Mouse (Mus musculus): ENCODE results near the gene Zdhhc16.
A peak's percentile ranks its signal among the peaks of the same experiment; 100 is the strongest.

Gene Zdhhc16

DNA sequence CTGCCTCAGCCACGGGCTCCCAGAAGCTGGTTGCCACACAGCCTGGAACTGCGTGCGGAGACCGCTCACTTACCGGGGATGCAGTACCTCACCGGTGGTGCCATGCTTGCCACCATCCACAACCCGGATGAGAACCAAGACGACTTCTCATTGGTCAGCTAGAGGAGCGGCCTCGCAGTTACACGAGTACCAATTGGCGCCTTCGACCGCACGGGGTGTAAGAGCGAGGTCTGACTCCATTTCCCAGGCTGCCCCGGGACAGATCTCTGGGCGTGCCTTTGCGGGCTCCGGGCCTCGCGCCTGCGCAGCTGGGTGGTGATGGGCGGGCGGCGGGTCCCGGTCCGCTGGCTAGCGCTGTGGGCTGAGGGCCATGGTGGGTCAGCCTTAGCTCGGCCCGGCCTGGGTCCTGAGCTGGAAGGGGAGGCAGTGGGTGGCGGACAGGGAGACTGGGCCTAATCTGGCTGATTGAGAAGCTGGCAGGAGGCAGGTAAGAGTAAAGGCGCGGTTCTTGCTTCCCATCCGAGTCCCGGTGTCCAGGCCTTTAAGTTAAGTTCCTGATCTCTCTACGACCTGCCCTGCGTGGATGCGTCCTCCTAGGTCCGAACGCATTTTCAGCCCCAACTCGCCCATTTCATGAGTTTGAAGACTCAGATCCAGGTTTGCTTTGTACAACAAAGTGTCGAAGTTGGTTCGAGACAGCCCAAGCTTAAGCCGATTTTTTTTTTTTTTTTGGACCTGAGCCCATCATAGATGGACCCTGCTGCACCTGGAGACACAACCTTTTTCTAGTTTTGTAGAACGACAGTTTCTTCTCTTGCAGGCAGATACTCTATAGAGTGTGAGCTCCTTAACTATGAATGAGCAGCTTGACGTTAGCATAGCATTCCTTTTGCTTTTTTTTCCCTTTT is at the start of gene Zdhhc16, which contains the start of gene Exosc1:
Gene Zdhhc16 (plus strand): TSS at position 302 of the 908 bp plus-strand sequence.
Gene Exosc1 (minus strand): TSS at position 245 of the 908 bp plus-strand sequence.
- peak; percentile 97 for DNase-seq (ENCODE audit: low read depth, low spot score)

DNA sequence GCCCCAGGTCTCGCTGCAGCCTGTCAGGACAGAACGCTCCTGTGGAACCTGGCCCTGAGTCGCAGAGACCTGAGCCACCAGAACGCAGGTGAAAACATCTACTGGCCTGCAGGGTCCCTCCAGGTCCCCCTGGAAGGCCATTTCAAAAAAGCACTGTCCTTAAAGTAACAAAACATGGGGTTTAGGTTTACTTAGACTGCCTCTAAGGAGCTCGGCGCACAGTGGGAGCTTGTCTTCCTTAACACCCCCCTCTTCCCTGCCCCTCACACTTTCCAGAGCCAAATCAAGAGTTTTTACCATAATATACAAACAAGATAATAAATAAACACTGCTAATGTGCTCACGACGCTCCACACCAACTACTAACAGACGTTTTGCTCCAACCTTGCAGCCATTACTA is 49.4 kb upstream of the Zdhhc16 start:
- DNase-seq (ENCODE audit: low read depth, low spot score): no peak

DNA sequence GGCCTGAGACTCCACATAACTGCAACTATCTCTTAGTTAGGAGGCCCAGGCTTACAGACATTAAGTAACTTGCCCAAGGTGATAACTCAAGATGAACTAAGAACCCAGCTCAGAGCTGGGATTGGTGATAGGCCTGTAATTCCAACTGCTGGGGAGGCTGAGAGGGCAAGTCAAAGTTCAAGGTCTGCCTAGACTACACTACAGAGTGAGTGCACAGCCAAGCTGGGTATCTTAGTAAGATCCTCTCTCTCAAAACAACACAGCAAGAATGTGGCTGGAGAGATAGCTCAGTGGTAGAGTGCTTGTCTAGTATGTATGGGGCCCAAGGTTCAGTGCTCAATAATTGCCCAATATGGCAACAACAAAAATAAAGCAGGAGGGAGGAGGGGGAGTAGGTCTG is 45.1 kb upstream of the Zdhhc16 start:
- no peak for DNase-seq (ENCODE audit: low read depth, low spot score)

DNA sequence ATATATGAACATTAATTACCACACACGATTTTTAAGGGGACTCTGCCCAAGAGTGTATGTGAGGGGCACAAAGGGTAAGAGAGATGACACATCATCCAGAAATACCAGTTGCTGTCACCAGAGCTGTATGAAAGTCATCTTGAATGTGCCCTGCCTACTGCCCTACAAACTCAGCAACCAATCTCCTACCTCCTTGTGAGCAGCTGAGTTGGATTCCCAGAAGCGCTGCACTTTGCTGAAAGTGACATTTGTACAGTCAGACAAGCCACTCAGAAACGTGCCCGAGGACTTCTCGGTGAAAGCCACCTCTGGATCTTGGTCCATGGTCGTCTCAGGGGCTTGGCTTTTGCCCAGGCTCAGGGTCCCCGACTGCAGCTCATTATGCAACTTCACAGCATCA is 38.3 kb upstream of the Zdhhc16 start:
- DNase-seq (ENCODE audit: low read depth, low spot score): no peak

DNA sequence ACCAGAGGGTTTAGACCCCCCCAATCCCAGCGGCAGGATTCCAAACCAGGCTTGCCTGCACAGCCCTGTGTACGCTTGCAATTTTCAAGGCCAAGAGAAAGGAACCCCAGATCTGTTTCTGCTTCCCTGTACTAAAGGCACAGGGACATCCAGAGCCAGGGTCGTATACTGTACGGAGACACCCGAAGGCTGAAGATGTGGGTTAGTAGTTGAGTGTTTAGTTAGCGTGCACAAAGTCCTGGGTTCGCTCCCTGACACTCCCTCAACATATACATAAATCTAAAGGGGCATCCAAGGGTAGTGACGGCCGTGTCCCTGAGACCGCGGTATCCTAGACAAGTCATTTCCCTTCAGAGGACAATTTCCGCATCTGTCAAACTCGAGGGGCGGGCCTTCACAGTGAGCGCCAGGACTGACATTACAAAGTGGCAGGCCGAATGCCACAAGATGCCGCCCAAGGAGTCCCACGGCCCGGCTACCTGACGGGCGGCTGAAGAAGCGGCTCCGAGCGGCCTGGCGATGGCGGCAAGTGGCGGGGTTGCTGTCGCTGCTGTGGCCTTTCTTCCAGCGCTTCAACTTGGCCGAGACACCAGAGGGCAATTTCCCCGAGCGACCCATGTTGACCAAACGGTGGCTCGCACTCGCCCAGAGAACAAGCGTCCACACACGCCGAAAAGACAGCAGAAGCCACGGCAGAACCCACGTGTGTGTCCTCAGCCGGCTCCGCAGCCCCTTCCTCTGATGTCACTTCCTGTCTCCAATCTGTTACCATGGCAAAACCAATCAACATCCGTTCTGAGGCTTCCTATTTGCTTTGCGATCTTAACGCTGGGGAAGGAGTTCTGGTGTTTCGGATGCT is 37.6 kb upstream of the Zdhhc16 start, which contains the start of gene Rrp12:
Gene Rrp12 (minus strand): TSS at position 714 of the 859 bp plus-strand sequence.
- DNase-seq (ENCODE audit: low read depth, low spot score): peak; percentile 88

DNA sequence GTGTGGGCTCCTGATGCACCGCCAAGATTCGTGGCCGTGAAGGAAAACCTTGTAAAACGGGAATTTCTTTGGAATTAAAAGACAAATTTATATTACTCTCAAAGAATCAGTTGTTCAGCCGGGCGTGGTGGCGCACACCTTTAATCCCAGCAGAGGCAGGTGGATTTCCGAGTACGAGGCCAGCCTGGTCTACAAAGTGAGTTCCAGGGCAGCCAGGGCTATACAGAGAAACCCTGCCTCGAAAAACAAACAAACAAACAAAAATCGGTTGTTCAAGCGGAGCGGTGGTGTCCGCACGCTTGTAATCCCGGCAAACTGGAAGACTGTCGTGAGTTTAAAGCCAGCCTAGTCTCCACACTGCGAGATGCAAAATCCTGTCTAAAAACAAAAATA is 37.0 kb upstream of the Zdhhc16 start:
- no peak for DNase-seq (ENCODE audit: low read depth, low spot score)

DNA sequence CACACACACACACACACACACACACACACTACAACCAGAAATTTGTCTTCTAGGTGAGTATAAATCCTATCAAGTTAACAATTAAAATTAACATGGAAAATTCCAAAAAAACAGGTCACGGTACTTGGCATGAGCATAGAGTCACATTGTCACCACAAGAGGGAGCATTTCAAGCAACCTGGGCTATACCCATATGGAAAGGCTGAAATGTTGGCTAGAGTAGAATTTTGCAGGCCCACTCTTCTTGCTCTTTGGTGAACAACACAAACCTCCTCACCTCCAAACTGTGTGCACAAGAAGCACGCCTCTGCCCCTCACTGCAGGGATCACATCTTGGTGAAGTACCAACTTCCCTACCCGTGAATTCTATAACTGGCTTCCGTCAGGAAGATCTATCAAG is 34.4 kb upstream of the Zdhhc16 start:
- DNase-seq (ENCODE audit: low read depth, low spot score): peak; percentile 32

DNA sequence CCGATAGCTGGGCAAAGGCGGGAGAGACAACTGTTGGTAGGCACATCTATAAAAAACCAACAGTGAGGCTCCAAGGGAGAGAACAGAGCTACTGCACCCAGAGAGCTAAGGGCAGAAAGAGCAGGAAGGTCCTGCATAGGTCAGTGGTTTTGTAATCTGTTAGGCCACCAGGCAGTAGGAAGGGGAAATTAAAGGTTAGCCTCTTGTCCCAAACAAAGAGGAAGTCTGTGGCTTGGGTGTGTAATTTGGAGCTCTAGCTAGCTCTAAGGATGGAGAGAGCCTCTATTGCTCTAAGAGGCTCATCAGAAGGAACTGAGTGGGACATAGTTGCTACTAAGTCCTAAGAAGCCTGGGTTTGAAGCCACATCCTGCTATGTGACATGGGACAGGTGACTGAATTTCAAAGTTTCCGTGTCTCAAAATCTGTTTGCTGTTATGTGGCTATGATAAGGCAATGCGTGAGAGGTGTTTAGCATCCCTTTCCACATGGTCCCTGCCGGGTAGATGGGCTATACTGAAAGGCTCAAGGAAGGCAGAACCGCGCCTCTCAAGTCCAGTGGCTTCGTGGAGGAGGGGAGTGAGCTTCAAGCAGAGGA is 32.7 kb upstream of the Zdhhc16 start:
- no peak for DNase-seq (ENCODE audit: low read depth, low spot score)

DNA sequence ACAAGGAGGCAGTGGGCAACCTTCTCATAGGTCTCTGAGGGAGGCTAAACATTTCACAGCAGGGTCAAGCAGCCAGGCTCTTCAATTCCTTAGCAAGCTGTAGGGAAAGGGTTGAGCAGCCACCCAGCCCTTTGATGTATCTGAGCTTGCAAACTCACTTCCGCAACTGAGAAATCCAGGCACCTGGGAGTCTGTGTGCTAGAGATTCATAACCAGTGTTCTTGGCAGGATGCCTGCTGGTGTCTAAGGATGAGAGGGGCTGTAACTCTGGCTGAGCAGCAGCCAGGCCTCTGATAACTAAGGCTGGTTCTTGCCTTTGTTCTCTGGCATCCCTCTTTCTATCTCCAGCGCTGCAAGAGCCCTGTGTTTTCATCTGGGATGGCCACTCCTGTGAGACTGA is 31.6 kb upstream of the Zdhhc16 start:
- no peak for DNase-seq (ENCODE audit: low read depth, low spot score)

DNA sequence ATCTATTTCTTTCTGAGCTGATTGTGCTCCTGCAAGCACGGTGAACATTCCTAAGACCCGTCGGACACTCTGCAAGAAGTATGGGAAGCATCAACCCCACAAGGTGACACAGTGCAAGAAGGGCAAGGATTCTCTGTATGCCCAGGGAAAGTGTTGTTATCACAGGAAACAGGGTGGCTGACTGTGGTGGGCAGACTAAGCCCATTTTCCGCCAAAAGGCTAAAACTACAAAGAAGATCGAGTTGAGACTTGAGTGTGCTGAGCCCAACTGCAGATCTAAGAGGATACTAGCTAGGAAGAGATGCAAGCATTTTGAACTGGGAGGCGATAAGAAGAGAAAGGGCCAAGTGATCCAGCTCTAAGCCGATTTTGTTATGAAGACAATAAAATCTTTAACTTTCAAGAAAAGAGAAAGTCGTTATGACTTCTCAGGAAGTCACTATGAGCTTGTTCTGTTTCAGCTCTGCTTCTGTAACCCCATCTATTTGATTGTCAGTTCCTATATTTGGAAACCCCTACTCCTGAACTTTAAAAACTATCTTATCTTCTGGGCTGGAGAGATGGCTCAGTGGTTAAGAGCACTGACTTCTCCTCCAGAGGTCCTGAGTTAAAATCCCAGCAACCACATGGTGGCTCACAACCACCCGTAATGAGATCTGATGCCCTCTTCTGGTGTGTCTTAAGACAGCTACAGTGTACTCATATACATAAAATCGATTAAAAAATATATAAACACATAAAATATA is 30.3 kb upstream of the Zdhhc16 start:
- no peak for DNase-seq (ENCODE audit: low read depth, low spot score)

DNA sequence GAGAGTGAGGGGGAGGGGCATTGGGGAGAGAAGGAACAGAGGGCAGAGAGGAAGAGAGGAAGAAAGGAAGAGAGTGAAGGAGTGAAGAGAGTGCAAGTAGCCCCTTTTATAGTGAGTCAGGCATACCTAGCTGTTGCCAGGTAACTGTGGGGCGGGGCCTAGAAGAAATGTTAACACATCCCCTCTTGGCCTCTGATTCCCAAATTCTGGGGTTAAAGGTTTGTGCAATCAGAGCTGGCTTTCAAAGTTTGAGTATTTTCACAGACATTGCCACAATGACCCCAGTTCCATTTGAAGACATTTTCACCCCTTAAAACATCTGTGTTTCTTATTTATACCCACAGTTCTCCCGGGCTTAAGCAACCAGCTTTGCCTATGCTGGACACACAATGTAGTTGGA is 28.0 kb upstream of the Zdhhc16 start:
- DNase-seq (ENCODE audit: low read depth, low spot score): no peak

DNA sequence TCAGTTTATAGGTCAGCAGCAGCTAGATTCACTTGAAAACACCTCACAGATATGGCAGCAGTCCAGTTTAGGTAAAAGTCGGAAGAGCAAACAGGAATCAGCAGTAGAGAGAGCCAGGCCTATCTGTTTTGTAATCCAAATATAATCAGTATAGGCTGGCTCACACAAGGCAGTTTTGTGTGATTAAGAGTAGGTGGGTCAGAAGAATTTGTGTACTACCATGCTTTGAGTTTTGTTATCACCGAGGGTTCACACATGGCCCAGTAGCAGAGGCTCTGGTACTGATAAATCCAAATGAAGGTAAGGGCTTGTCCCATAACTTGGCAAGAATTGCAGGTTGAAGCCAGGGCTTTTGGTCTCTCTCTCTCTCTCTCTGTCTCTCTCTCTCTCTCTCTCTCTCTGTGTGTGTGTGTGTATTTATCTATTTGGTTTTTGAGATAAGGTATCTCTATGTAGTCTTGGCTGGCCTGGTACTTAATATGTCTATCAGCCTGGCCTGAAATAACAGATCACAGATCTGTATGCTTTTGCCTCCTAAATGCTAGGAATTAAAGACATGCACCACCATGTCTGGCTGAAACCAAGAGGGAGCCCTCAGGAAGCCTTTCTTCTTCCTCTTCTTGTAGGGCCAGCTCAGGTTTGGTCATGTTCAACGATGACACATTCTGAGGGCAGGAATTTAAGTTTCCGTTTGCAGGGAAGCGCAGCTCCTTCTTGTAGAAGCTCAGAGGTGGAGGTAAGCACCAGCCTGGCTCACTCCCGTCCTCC is 26.8 kb upstream of the Zdhhc16 start:
- no peak for DNase-seq (ENCODE audit: low read depth, low spot score)

DNA sequence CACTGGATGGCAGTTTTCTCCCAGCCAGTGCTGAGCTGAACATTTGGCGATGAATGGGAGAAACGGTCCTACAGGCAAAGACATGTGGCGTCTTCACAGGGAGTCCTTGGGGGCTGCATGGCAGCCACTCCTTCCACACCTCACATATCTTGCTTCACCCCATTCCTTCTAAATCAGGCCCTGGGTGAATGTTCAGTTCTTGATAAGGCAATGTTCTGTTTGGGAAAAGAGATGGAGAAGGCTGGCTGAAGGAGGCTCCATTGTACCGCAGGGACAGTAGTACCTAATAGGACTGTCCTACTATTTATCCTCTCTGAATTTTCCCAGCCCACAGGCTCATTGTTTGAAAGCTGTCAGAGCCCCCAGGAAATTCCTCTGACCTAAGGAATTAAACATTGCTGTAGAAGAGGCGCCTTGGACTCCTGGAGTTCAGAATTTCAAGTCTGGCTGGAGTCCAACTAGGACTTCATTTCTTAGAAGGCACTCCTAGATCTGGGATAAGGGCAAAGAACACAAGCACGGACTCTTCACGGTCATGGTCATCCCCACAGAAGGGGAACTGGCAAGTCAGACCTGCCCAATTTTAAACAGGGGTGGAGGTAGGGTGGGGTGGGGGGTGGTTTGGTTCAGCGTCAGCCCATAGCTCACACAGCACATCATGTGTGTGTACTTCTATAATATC is 26.1 kb upstream of the Zdhhc16 start:
- DNase-seq (ENCODE audit: low read depth, low spot score): no peak

DNA sequence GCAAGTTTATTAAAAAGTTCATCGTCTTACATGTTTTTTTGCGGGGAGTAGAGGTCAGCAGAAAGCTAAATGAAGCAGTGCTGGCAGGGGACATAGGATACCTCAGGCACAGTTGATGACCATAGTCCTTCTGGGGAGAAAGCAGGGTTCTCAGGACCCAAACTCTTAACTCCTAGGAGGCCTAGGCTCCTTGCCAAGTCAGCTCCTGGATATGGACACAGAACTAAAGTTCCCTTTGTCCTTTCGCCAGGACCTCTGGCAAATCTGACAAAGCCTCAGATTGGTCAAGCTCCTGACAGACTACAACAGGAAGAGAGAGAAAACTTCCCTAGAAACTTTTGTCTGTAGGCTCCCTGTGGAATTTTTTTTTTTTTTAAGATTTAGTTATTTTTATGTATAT is 24.5 kb upstream of the Zdhhc16 start:
- DNase-seq (ENCODE audit: low read depth, low spot score): no peak

DNA sequence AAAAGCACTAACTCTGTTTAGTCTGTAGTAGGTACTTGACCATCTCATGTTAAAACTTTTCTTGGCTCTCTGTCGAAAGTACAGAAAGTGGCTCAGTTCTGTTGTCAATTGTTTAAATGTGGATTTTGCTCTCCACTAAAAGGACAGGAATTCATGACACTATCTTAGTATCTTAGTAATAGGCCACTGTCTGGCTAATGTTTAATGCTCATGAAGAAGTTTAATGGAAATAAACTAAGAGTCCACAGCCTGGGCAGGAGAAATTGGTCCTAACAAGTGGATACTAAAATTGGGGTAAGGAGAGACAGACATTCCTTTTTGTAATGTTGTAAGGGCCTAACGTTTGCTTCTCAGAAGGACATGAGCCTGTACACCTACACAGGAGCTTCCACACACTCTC is 22.9 kb upstream of the Zdhhc16 start:
- DNase-seq (ENCODE audit: low read depth, low spot score): no peak

DNA sequence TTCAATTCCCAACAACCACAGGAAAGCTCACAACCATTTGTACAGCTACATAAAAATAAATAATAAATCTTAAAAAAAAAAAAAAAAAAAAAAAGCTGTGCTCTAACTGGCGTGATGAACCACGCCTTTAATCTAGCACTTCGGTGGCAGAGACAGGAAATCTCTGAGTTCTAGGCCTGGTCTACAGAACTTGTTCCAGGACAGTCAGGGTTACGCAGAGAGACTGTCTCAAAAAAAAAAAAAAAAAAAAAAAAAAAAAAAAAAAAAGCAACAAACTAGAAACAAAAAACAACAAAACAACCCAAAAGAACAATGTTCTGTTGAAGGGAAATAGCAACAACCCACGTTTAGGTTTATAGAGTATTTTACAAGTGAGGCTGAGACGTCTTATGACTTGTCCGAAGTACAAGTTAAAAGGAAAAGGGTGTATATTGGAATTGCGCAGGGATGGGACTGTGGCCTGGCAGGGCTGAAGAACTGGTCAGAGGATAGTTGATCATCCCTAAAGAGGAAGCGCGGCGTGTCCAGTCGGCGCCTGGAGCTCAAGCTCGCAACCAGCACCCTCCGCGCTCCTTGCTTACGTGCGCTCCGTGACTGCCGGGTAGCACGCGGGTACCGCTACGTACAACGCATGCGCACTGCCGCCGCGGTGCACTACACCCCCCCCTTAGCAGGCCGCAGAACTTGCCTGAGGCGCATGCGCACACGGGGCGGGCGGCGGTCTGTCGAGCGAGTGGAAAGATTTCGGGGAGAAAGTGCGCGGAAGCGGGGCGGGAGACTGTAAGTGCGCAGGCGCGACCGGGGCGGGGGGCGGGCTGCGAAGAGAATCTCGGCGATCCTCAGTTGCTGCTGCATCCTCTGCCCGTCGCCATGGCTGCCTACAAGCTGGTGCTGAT is 21.9 kb upstream of the Zdhhc16 start, which contains the start of gene Pgam1:
Gene Pgam1 (plus strand): TSS at position 746 of the 896 bp plus-strand sequence.
- DNase-seq (ENCODE audit: low read depth, low spot score): peak; percentile 99

DNA sequence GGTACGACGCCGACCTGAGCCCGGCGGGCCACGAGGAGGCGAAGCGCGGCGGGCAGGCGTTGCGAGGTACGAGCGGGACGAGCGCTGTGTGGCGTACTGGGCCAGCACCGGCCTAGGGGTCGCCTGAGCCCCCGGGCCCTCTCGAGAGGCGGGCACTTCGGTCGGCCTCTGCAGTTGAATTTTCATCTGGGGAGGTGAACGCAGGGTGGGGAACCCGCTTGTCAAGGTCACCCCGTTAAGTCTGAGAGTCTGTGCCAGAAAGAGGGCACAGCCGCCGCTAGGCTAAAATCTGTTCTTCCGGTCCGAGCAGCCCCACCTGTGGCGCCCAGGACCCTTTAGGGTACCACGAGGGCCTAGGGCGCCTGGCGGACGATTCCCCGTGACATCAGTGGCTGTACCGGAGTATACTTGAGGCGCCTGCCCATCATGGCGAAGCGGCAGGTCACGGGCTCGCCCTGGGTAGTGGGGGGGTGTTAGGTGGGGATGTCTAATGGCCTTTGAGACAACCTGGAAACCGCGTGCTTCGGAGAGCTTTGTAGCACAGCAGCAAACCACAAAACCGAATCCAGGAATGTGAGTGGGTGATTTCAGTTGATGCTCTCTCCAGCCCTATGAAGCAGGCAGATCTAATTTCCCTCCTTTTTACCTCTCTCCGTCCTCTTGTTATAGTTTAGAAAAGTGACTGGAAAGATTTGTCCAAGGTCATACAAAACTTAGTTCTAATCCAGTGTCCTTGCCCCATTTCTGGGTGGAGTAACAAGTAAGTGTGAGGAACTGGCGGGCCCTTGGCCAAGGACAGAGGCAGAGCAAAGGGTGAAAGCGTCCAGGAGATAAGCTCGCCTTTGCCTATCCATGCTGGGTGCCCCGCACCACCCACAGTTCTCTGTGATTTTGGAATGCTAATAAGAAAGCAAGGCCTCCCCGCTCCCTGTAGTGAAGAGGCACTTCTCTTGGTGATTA is 20.9 kb upstream of the Zdhhc16 start:
- DNase-seq (ENCODE audit: low read depth, low spot score): no peak

Measured in retina, adult 2 months (tissue).